Mouse (Mus musculus): Measurements from ENCODE around the gene Plekha1. TPM values are rescaled to one million over a fixed set of nuclear protein-coding genes. Genes with fewer than 3 reads are reported as not detected.
A peak's percentile ranks its signal among the peaks of the same experiment; 100 is the strongest.

The Plekha1 gene
- total RNA-seq, 1 experiment from 2014 or later, result 25.6 TPM

- DNase-seq, result no peak
These were observed 5.6 kb upstream of the Plekha1 start for GRCm38 (mm10) chr7:130859926-130860325.

- DNase-seq, result no peak
These were observed 4.8 kb upstream of the Plekha1 start for GRCm38 (mm10) chr7:130860721-130861142.

GRCm38 (mm10) chr7:130862501-130862900 is 3.1 kb upstream of the Plekha1 start:
- DNase-seq, result no peak

- no peak for DNase-seq
These were observed 845 bp upstream of the Plekha1 start for GRCm38 (mm10) chr7:130864711-130865110.

DNA sequence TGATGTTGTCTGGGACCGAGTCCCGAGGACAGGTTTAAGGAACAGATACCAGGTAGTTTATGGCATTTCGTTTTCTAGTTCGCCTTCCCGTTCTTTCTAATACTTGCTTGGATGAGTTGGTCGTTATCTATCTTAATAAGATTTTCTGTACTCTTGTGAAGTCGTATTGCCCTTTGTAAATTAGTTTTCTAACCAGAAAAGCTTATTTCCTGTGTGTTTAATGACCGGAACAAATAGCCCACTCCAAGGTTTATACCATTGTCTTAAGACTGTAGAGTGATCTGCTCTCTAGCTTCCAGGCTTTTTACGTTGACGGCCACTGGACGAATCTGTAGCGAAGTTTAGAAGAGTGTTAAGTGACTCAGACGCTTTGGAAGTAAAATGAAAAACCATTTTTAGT is 1.1 kb downstream of the Plekha1 start:
- DNase-seq, result no peak

GRCm38 (mm10) chr7:130867256-130867655 is 1.7 kb downstream of the Plekha1 start:
- DNase-seq, result no peak

GRCm38 (mm10) chr7:130884161-130884560 is 18.6 kb downstream of the Plekha1 start:
- no peak for DNase-seq

DNA sequence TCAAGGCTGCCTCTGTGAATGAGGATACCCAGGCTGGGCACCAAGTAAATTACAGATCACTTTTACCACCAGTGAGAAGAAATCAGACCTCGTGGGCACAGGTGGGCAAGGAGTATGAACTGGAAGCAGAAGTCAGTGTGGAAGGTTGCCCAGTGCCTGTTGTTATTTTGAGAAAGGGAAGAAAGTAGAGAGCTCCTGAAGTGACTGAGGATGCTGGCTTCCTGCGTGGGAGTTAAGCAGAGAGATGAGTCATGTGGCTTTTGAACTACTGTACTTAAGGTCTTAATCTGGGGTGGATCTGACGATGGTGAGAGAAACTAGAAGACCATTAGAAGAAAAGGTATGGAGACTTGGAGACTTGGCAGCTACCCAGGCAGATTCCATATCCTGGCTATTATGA is 20.7 kb downstream of the Plekha1 start:
- no peak for DNase-seq

- no peak for DNase-seq
These were observed 22.4 kb downstream of the Plekha1 start for GRCm38 (mm10) chr7:130887946-130888345.

- DNase-seq, result no peak
These were observed 25.3 kb downstream of the Plekha1 start for GRCm38 (mm10) chr7:130890871-130891270.

GRCm38 (mm10) chr7:130892973-130893372 is 27.4 kb downstream of the Plekha1 start:
- peak; percentile 41 for DNase-seq

- DNase-seq, result no peak
These were observed 29.5 kb downstream of the Plekha1 start for GRCm38 (mm10) chr7:130894931-130895617.

- DNase-seq, result no peak
These were observed 30.0 kb downstream of the Plekha1 start for GRCm38 (mm10) chr7:130895618-130895945.

GRCm38 (mm10) chr7:130896064-130896463 is 30.5 kb downstream of the Plekha1 start:
- DNase-seq, result no peak

DNA sequence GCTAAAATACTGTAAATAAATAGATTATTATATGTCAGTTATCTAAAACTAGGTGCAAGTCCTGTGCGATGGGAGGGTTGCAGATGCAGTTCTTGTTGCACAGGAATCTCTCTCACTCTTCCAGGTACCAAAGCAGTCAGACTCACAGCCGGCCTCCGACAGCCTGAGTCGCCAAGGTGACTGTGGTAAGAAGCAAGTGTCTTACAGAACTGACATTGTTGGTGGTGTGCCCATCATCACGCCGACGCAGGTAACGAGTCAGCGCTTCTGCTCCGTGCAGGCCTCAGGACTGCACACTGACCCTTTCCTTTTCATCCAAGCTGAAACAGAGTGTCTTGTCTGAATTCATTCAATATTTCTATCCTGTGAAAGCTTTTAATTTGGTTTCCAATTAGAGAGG is 31.6 kb downstream of the Plekha1 start:
- DNase-seq, result no peak

DNA sequence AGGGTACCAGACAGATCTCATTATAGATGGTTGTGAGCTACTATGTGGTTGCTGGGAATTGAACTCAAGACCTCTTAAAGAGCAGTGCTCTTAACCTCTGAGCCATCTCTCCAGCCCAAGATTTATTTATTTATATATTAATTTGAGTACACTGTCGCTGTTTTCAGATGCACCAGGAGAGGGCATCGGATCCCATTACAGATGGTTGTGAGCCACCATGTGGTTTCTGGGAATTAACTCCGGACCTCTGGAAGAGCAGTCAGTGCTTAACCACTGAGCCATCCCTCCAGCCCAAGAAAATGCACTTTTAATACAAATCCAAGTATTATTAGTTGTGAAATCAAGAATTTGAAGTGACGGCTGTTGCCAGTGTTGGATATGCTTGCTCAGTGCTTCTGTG is 32.8 kb downstream of the Plekha1 start:
- peak; percentile 27 for DNase-seq

DNA sequence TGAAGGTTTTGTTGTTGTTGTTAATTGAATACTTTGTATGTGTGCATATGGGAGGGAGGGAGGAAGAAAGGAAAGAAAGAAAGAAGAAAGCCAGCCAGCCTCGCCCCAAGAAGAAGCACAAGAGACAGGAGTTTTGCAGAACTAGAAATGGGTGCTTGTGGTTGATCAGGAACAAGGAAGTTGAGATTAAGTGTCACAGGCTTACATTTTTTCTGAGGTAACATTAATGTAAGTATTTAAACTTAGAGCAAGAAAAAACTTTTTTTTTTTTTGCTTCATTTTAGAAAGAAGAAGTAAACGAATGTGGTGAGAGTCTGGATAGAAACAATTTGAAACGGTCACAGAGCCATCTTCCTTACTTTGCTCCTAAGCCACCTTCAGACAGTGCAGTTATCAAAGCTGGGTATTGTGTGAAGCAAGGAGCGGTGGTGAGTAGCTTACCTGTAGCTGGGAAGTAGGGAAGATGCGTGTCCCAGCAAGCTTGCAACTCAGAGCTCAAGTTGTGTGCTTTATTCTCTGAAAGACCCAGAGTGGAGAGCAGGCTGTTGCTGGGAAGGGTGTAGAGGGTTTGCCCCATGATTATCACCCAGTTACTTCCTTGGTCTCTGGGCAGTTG is 34.8 kb downstream of the Plekha1 start:
- DNase-seq, result no peak

DNA sequence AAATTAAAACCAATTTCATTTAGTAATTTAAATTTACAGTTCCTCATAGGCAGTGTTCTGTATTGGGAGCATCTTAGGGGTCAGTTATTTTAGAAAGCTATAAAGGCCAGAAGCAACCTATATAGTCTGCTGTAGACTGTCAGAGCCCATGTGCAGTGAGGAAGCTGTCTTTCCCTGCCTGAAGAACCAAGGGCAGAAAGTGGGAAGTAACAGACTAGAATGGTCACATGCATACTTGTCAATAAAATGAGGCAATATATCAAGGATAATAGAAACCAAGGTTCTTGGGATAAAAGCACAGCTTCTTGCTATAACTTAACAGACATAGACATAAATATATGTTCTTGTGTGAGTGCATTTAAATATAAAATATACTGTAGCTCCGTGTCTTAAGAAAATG is 37.4 kb downstream of the Plekha1 start:
- DNase-seq, result no peak

DNA sequence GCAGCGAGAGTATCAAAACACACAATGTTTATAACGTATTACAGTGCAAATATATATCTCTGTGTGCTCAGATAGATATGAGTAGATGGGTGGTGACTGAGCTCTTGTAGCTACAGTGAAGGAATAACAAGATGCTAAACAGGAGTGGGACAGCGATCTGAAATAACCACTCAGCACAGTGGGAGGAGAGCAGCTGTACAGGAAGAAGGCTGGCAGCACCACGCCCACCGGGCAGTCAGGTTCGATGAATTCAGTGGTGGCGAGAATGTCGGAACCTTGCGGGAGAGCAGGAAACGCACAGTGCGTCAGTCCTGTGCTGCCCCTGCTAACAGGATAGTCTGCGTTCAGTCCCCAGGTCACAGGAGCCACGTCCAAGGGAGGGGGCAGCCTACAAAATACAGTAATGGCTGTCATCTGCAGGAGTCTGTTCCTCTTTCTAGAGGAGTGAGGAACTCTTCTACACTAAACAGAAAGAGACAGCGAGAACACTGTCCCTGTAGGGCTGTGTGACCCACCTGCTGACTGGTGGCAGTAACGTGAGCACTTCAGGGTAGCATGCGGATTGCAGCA is 38.0 kb downstream of the Plekha1 start:
- DNase-seq, result no peak

GRCm38 (mm10) chr7:130904571-130905365 is 39.2 kb downstream of the Plekha1 start:
- DNase-seq, result no peak

- peak; percentile 80 for DNase-seq
These were observed 45.3 kb downstream of the Plekha1 start for GRCm38 (mm10) chr7:130910841-130911240.

- DNase-seq, result peak; percentile 26
These were observed 49.3 kb downstream of the Plekha1 start for GRCm38 (mm10) chr7:130914693-130915363.

Data from adrenal gland, postnatal 14 days (tissue).